Mouse (Mus musculus): ENCODE measurements at regions not wholly inside any gene's neighbourhood (a gene's known extent, or its start where the extent isn't known, plus 50 kb on each side); places are given as distances from the start of the nearest gene placed in this dataset.

- Histone ChIP-seq H3K9ac (no peak overlapping the region), H3K4me2 (no peak overlapping the region), H3K27ac (ENCODE audit: poor library complexity, severe bottlenecking) (no peak overlapping the region), H3K9me3 (replicated peaks) (no peaks in the 10 kb centered on the region), H3K36me3 (no peaks in the 10 kb centered on the region), H3K27me3 (replicated peaks) (no peaks in the 10 kb centered on the region), H3K4me1 (replicated peaks) (peaks cover 8% of the 10 kb centered on the region), H3K4me3 (no peak overlapping the region)
- ATAC-seq (ENCODE audit: insufficient number of reproducible peaks, low FRiP score): no peak
- 87% methylated on average over 8 of the region's 8 CpGs for WGBS
Observed at GRCm38 (mm10) chr1:181285600-181285999, 66.8 kb upstream of the Cnih3 start.

GRCm38 (mm10) chr1:181286146-181286545, 66.3 kb upstream of the Cnih3 start:
- peaks cover 8% of the 10 kb centered on the region for H3K4me1 ChIP-seq (replicated peaks)

GRCm38 (mm10) chr1:181287166-181287565, 65.3 kb upstream of the Cnih3 start:
- Histone ChIP-seq H3K4me2 (no peak overlapping the region), H3K4me3 (no peak overlapping the region), H3K9me3 (replicated peaks) (no peaks in the 10 kb centered on the region), H3K4me1 (replicated peaks) (peaks cover 8% of the 10 kb centered on the region), H3K27me3 (replicated peaks) (no peaks in the 10 kb centered on the region), H3K27ac (ENCODE audit: poor library complexity, severe bottlenecking) (no peak overlapping the region), H3K36me3 (no peaks in the 10 kb centered on the region), H3K9ac (no peak overlapping the region)
- ATAC-seq (ENCODE audit: insufficient number of reproducible peaks, low FRiP score): no peak
- WGBS: 74% methylated on average over 1 of the region's 1 CpGs

More at GRCm38 (mm10) chr1:181286146-181286545, 66.3 kb upstream of the Cnih3 start:
- no peak overlapping the region for H3K4me2 ChIP-seq
- no peak overlapping the region for H3K4me3 ChIP-seq
- no peaks in the 10 kb centered on the region for H3K27me3 ChIP-seq (replicated peaks)
- no peak for ATAC-seq (ENCODE audit: insufficient number of reproducible peaks, low FRiP score)
- WGBS: 78% methylated on average over 5 of the region's 5 CpGs
- no peaks in the 10 kb centered on the region for H3K9me3 ChIP-seq (replicated peaks)
- no peaks in the 10 kb centered on the region for H3K36me3 ChIP-seq
- H3K9ac ChIP-seq: no peak overlapping the region
- H3K27ac ChIP-seq (ENCODE audit: poor library complexity, severe bottlenecking): no peak overlapping the region

GRCm38 (mm10) chr1:181289385-181290035, 62.9 kb upstream of the Cnih3 start:
- peak overlapping the region; percentile 19; the same call in 1 of the 2 replicates for H3K9ac ChIP-seq
- WGBS: 52% methylated on average over 13 of the region's 13 CpGs

GRCm38 (mm10) chr1:181291202-181291601, 61.2 kb upstream of the Cnih3 start:
- Histone ChIP-seq H3K4me1 (replicated peaks) (peaks cover 8% of the 10 kb centered on the region), H3K4me2 (no peak overlapping the region), H3K9me3 (replicated peaks) (no peaks in the 10 kb centered on the region), H3K27ac (ENCODE audit: poor library complexity, severe bottlenecking) (no peak overlapping the region), H3K4me3 (no peak overlapping the region), H3K9ac (no peak overlapping the region), H3K36me3 (no peaks in the 10 kb centered on the region), H3K27me3 (replicated peaks) (no peaks in the 10 kb centered on the region)
- no peak for ATAC-seq (ENCODE audit: insufficient number of reproducible peaks, low FRiP score)
- whole genome bisulfite sequencing: 61% methylated on average over 6 of the region's 6 CpGs

More at GRCm38 (mm10) chr1:181289385-181290035, 62.9 kb upstream of the Cnih3 start:
- Histone ChIP-seq H3K4me2 (peak overlapping the region; percentile 21), H3K9me3 (replicated peaks) (no peaks in the 10 kb centered on the region), H3K27ac (ENCODE audit: poor library complexity, severe bottlenecking) (no peak overlapping the region), H3K27me3 (replicated peaks) (no peaks in the 10 kb centered on the region), H3K36me3 (no peaks in the 10 kb centered on the region), H3K4me1 (replicated peaks) (peaks cover 8% of the 10 kb centered on the region), H3K4me3 (no peak overlapping the region)
- no peak for ATAC-seq (ENCODE audit: insufficient number of reproducible peaks, low FRiP score)

- Histone ChIP-seq H3K4me2 (no peak overlapping the region), H3K4me1 (replicated peaks) (peaks cover 8% of the 10 kb centered on the region), H3K27me3 (replicated peaks) (no peaks in the 10 kb centered on the region), H3K9ac (no peak overlapping the region), H3K27ac (ENCODE audit: poor library complexity, severe bottlenecking) (no peak overlapping the region), H3K4me3 (no peak overlapping the region), H3K36me3 (no peaks in the 10 kb centered on the region), H3K9me3 (replicated peaks) (no peaks in the 10 kb centered on the region)
- WGBS: 78% methylated on average over 5 of the region's 5 CpGs
- ATAC-seq (ENCODE audit: insufficient number of reproducible peaks, low FRiP score): no peak
Observed at GRCm38 (mm10) chr1:181291966-181292365, 60.5 kb upstream of the Cnih3 start.

GRCm38 (mm10) chr1:181293079-181293865, 59.2 kb upstream of the Cnih3 start:
- WGBS: 80% methylated on average over 16 of the region's 16 CpGs
- Histone ChIP-seq H3K9ac (no peak overlapping the region), H3K4me1 (replicated peaks) (peaks cover 8% of the 10 kb centered on the region), H3K36me3 (no peaks in the 10 kb centered on the region), H3K4me2 (no peak overlapping the region), H3K9me3 (replicated peaks) (no peaks in the 10 kb centered on the region), H3K27me3 (replicated peaks) (no peaks in the 10 kb centered on the region), H3K4me3 (no peak overlapping the region), H3K27ac (ENCODE audit: poor library complexity, severe bottlenecking) (no peak overlapping the region)
- ATAC-seq (ENCODE audit: insufficient number of reproducible peaks, low FRiP score): no peak

- no peak for ATAC-seq (ENCODE audit: insufficient number of reproducible peaks, low FRiP score)
- Histone ChIP-seq H3K4me2 (no peak overlapping the region), H3K9ac (no peak overlapping the region), H3K27me3 (replicated peaks) (no peaks in the 10 kb centered on the region), H3K4me3 (no peak overlapping the region), H3K36me3 (no peaks in the 10 kb centered on the region), H3K27ac (ENCODE audit: poor library complexity, severe bottlenecking) (no peak overlapping the region), H3K4me1 (replicated peaks) (no peaks in the 10 kb centered on the region), H3K9me3 (replicated peaks) (no peaks in the 10 kb centered on the region)
- WGBS: 85% methylated on average over 4 of the region's 4 CpGs
Observed at GRCm38 (mm10) chr1:181295651-181296050, 56.8 kb upstream of the Cnih3 start.

GRCm38 (mm10) chr1:181298063-181298462, 54.4 kb upstream of the Cnih3 start:
- 59% methylated on average over 5 of the region's 5 CpGs for WGBS
- no peak overlapping the region for H3K4me3 ChIP-seq
- H3K9me3 ChIP-seq (replicated peaks): no peaks in the 10 kb centered on the region

GRCm38 (mm10) chr1:181299075-181299665, 53.3 kb upstream of the Cnih3 start:
- Histone ChIP-seq H3K4me3 (no peak overlapping the region), H3K27ac (ENCODE audit: poor library complexity, severe bottlenecking) (no peak overlapping the region), H3K9me3 (replicated peaks) (no peaks in the 10 kb centered on the region), H3K4me1 (replicated peaks) (no peaks in the 10 kb centered on the region), H3K36me3 (no peaks in the 10 kb centered on the region), H3K27me3 (replicated peaks) (no peaks in the 10 kb centered on the region), H3K9ac (no peak overlapping the region), H3K4me2 (no peak overlapping the region)
- WGBS: 76% methylated on average over 14 of the region's 14 CpGs
- ATAC-seq (ENCODE audit: insufficient number of reproducible peaks, low FRiP score): no peak

More at GRCm38 (mm10) chr1:181298063-181298462, 54.4 kb upstream of the Cnih3 start:
- Histone ChIP-seq H3K9ac (no peak overlapping the region), H3K4me2 (no peak overlapping the region), H3K4me1 (replicated peaks) (no peaks in the 10 kb centered on the region), H3K36me3 (no peaks in the 10 kb centered on the region), H3K27ac (ENCODE audit: poor library complexity, severe bottlenecking) (no peak overlapping the region), H3K27me3 (replicated peaks) (no peaks in the 10 kb centered on the region)
- ATAC-seq (ENCODE audit: insufficient number of reproducible peaks, low FRiP score): no peak

GRCm38 (mm10) chr1:181299826-181300225, 52.6 kb upstream of the Cnih3 start:
- H3K9ac ChIP-seq: no peak overlapping the region
- no peak overlapping the region for H3K4me2 ChIP-seq
- no peak overlapping the region for H3K4me3 ChIP-seq
- H3K27ac ChIP-seq (ENCODE audit: poor library complexity, severe bottlenecking): no peak overlapping the region
- WGBS: 90% methylated on average over 6 of the region's 6 CpGs
- no peaks in the 10 kb centered on the region for H3K36me3 ChIP-seq
- H3K27me3 ChIP-seq (replicated peaks): no peaks in the 10 kb centered on the region
- H3K9me3 ChIP-seq (replicated peaks): no peaks in the 10 kb centered on the region
- no peaks in the 10 kb centered on the region for H3K4me1 ChIP-seq (replicated peaks)
- no peak for ATAC-seq (ENCODE audit: insufficient number of reproducible peaks, low FRiP score)

Measured in heart, embryonic 12.5 days (tissue).